12 mouse cellular contexts compared by ENCODE assay signal in genomic region chr14:76652356-76653126, GRCm38 (mm10).
DNase-seq lines count a peak whose midpoint lies in the region; ATAC-seq lines count a peak whose summit lies in the region.
"Had no signal": no experiment of that assay in that cellular context is flagged by ENCODE, and none has a peak within 500 bp of the region (broad histone marks: within the 10 kb centered on the region; RNA-seq: fewer than 3 reads in every experiment).

No protein-coding gene starts in this region.

- no peaks in the 10 kb centered on the region for H3K27me3 ChIP-seq in hindbrain, embryonic 11.5 days (ENCODE audit: control insufficient read depth, insufficient read depth, low read length)
- no peaks in the 10 kb centered on the region for H3K27me3 ChIP-seq in midbrain, embryonic 10.5 days (ENCODE audit: low read depth, poor library complexity, severe bottlenecking)
- H3K27me3 ChIP-seq: heart, embryonic 12.5 days; limb, embryonic 13.5 days had no signal

- intact Hi-C loops in heart, postnatal 14 days (cut with DNase I) = no loop called here

- ATAC-seq in hindbrain, embryonic 11.5 days (ENCODE audit: low FRiP score) = peak; percentile 72

- H3K9me3 ChIP-seq in hindbrain, embryonic 11.5 days (ENCODE audit: control insufficient read depth, low read length) = no peaks in the 10 kb centered on the region
- 0 out of 2 replicates have a peak, but pooled peaks cover 7% of the 10 kb centered on the region for H3K9me3 ChIP-seq in midbrain, embryonic 10.5 days (replicated peaks)
- H3K9me3 ChIP-seq: limb, embryonic 13.5 days had no signal

- H3K4me3 ChIP-seq in hindbrain, embryonic 11.5 days (ENCODE audit: low read depth, low read length) = no peak overlapping the region
- H3K4me3 ChIP-seq in midbrain, embryonic 10.5 days = no peak overlapping the region
- H3K4me3 ChIP-seq: heart, embryonic 12.5 days; limb, embryonic 13.5 days had no signal

- no peak overlapping the region for H3K4me2 ChIP-seq in hindbrain, embryonic 11.5 days (replicated peaks; ENCODE audit: low read depth, low read length)
- H3K4me2 ChIP-seq: heart, embryonic 12.5 days; limb, embryonic 13.5 days had no signal

- DNase-seq in right cerebral cortex, postnatal 10 days (ENCODE audit: low spot score in 2 of 2) = peak; percentile 60 to 75
- DNase-seq in right cerebral cortex, adult 18-20 months = no peak
- DNase-seq in hindbrain, embryonic 11.5 days (ENCODE audit: low spot score) = peak; percentile 52
- peak; percentile 50 for DNase-seq in midbrain, embryonic 10.5 days (ENCODE audit: low spot score)
- DNase-seq in yolk sac, embryonic 10.5 days (ENCODE audit: low spot score) = peak; percentile 33
- no peak for DNase-seq in heart, postnatal 14 days
- DNase-seq in adrenal gland, postnatal 4 days (ENCODE audit: low spot score in 2 of 2) = no peak
- DNase-seq: adrenal gland, adult 8-10 months; cerebellum, adult 9-10 months; kidney, postnatal 36 days had no signal

- no peak overlapping the region for H3K27ac ChIP-seq in hindbrain, embryonic 11.5 days (ENCODE audit: low read depth, low read length)
- H3K27ac ChIP-seq in midbrain, embryonic 10.5 days (replicated peaks) = peak overlapping the region; percentile 35
- H3K27ac ChIP-seq: limb, embryonic 13.5 days had no signal

- no peaks in the 10 kb centered on the region for H3K36me3 ChIP-seq in hindbrain, embryonic 11.5 days (ENCODE audit: control insufficient read depth, insufficient read depth, low read length)
- no peaks in the 10 kb centered on the region for H3K36me3 ChIP-seq in midbrain, embryonic 10.5 days
- H3K36me3 ChIP-seq: heart, embryonic 12.5 days; limb, embryonic 13.5 days had no signal

- peaks cover 5% of the 10 kb centered on the region; the same call in 1 of the 2 replicates for H3K4me1 ChIP-seq in hindbrain, embryonic 11.5 days (replicated peaks; ENCODE audit: control insufficient read depth, insufficient read depth, low read length)
- peaks cover 27% of the 10 kb centered on the region for H3K4me1 ChIP-seq in midbrain, embryonic 10.5 days

- H3K9ac ChIP-seq in hindbrain, embryonic 11.5 days (ENCODE audit: low read depth, low read length) = no peak overlapping the region
- H3K9ac ChIP-seq: heart, embryonic 12.5 days; limb, embryonic 13.5 days had no signal

- WGBS in hindbrain, embryonic 11.5 days = 51% methylated on average over 9 of the region's 9 CpGs
- WGBS in midbrain, embryonic 10.5 days = 63% methylated on average over 9 of the region's 9 CpGs

Comparison
In these comparisons a context has a peak if more than half of its experiments do, and no peak if none do; other contexts are left out.
1. DNase-seq: peak in right cerebral cortex, postnatal 10 days (2 of 2), hindbrain, embryonic 11.5 days (single experiment), midbrain, embryonic 10.5 days (single experiment) and yolk sac, embryonic 10.5 days (single experiment); none in right cerebral cortex, adult 18-20 months (single experiment), heart, postnatal 14 days (0 of 2) and adrenal gland, postnatal 4 days (0 of 2).